Mouse (Mus musculus): Measurements from ENCODE around the gene Atg5.

DNA sequence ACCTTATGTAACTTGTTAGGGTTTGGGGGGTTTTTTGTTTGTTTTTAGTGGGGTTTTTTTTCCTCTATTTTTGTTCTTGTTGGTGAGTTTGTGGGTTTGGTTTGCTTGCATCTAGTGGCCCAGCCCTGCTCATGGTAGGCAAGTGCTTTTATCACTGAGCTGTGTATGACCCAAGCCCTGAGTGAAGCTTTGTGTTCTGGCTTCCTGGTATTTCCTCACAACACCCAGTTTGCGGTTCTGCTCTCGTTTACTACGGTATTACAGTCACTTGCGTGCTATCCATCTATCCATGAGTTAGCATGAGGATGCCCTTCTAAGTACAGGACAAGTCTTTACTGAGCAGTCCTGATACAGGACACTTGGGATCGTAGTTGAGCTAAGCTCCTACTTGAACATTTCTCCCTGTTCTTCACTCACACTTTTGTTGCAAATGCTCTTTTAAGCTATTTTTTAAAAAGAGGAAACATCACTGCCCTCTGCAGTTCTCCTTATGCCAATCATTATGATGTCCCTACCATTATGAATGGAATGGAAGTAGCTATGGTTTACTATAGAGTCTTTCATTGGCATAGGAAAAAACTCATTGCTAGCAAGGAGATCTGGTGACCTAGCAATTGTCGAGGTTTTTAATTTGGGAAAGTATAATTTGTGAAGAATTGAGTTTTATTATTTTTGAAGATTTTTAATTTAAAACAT is 73.8 kb downstream of the Atg5 start:
- no peak for TF ChIP-seq CTCF (IDR thresholded peaks at IDR 0.05; ENCODE audit: control insufficient read depth, insufficient read depth, insufficient replicate concordance, low read depth, low read length)
- no peak for TF ChIP-seq POLR2A (IDR thresholded peaks at IDR 0.05; ENCODE audit: control insufficient read depth, low read depth, low read length)

Measured in testis, adult 2 months (tissue).